Mouse (Mus musculus) retina, adult 2 months (tissue): ENCODE data around the gene Cfd.

Source experiments
- DNase-seq: peaks from one replicate; pipeline ENCODE4 v3.0.0-alpha.2; 2012; ENCODE audit warnings: low read depth, low spot score

The Cfd gene

GRCm38 (mm10) chr10:79890670-79891069 is at the start of gene Cfd:
Cfd (plus strand) TSS chr10:79890853.
- DNase-seq, result no peak

- no peak for DNase-seq
Measured at GRCm38 (mm10) chr10:79842322-79842721, 48.3 kb upstream of the Cfd start.

DNA sequence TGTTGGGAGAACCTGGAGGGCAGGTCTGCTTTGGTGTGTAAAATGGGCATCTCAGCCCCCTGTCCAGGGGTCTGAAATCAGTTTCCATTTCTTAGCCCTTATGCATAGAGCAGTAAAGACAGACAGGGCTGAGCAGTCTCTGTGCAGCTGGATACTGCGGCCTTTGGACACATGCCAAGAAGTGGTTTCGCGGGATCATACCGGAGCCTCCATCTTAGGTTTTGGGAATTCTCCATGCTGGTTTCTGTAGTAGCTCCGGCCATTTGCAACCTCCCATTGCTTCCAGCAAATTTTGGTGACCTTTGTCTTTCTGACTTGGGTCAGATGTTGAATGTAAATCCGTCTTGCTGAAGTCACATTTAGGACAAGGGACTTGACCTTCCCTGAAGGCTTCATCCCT is 47.2 kb upstream of the Cfd start:
- no peak for DNase-seq

GRCm38 (mm10) chr10:79846553-79846952 is 44.1 kb upstream of the Cfd start:
- no peak for DNase-seq

DNA sequence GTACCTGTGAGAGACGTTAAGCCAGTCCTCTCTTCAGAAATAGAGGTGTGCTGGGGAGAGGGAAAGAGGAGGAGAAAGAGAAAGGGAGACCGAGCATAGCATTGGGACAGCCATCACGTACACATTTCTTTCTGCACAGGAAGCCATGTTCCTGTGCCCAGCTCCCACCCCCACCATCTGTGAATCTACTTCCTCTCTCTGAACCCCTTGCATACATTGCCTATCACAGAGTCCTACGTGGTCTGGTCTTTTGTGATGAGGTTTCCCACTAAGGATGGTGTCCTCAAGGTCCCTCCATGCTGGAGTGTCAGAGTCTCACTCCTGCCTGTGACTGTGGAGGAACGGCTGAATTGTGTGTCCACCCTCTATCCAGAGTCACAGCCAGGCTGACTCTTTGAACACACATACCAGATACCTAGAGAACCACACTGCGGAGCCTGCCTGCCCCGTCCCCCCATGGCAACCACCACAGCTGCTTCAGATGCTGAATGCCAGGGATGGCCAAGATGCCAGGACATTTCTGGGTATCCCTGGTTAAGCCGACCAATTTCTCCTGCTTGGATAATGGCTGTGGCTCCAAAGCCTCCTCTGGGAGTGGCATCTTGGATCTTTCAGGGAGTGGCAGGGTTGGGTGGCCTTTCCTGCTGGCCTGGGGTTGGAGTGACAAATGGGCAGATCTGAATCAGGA is 40.6 kb upstream of the Cfd start:
- DNase-seq, result no peak

DNA sequence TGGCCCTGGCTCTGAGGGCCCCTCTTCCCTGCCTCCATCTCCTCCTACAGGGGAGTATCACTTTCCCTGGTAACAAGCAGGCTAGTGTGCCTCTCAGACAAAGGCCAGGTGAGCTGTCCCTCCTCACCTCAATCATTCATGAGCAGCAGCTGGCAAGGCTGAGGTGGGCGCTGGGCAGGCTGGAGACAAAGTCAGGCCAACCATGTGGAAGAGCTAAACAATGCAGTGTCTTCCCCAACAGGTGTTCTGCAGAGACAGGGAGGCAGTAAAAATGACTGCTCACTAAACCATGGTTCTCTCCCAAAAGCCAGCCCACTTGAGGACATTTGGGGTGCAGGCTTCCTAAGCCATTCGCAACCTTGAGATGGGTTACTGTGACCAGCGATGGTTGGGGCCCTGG is 39.0 kb upstream of the Cfd start:
- no peak for DNase-seq

GRCm38 (mm10) chr10:79852107-79852789 is 38.4 kb upstream of the Cfd start:
- DNase-seq, result no peak

DNA sequence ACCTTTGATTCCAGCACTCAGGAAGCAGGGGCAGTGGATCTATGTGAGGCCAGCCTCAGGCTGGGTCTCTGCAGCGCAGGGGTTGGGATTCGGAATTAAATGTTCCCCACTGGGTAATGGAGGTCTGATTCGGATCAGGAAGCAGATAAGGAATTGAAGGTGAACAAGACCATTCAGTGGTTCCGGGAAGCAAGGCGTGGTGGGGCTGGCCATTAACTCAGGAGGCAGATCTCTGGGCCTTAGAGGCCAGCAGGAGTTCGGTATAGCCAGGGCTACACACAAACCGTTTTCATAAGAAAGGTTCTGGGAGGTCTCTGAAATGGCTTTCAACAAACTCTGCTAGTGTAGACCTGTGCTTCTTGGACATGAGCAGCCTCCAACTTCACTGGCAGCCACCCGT is 37.8 kb upstream of the Cfd start:
- DNase-seq, result no peak

- no peak for DNase-seq
Measured at GRCm38 (mm10) chr10:79853392-79853791, 37.3 kb upstream of the Cfd start.

DNA sequence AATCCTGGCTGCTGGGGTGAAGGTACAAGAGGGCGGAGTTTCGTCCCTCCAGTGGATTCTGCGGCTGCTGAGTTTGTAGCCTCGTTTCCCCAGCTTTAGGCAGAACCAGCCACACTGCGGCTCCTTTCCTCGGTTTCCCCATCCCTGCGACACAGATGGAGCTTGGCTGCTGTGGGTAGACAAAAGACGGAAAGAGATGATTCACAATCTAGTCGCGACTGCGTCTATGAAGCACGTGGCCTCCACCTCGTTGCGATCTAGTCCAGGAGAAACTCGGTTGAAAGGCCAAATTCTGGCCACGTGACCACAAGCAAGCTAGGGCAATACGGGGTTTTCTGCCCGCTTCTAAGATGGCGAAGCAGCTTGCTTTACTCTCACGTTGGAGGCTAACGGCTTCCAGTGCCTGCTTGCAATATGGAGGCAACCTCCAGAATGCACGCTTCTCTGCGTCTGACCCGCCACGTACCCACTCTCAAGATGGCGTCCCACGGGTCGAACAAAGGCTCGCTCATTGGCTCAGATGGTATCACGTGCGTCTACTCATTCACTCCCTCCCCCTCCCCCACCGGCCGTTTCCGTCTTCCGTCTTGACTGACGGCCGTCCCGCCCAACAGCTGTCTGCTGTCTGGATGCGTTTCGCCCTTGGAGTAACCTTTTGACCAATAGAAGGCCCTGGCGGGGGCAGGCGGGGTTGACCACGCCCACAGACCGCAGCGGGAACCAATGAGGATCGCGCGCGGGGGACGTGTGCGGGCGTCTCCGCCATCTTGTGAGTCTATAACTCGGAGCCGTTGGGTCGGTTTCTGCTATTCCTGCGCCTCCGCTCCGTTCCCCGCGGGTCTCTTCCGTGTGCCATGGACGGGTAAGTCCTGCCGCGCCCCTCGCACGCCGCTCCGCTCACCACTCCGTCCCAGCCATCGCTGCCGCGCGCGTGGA is 36.5 kb upstream of the Cfd start, which contains the start of gene Ptbp1:
TSS of gene Ptbp1 (plus strand) at position 568 of the 936 bp plus-strand sequence.
- peak; percentile 100 for DNase-seq

- DNase-seq, result peak; percentile 40
Measured at GRCm38 (mm10) chr10:79854801-79855541, 35.7 kb upstream of the Cfd start.

- DNase-seq, result no peak
Measured at GRCm38 (mm10) chr10:79855558-79856184, 35.0 kb upstream of the Cfd start.

DNA sequence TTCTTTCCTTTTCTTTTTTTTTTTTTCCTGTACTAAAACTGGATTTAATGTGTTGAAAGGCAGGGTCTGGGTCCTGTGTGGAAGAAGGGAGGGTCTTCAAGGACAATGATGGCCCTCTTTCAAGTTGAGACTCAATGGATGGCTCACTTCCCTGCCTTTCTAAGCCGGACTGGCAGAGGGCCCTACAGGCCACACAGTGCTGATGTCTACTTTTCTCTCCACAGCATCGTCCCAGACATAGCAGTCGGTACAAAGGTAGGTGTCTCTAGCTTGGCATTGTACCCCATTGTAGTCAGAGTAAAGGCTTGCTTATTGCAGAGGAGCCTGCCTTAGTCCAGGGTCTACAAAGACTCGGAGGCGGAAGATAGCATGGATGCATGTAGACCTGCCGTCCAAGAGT is 34.4 kb upstream of the Cfd start:
- DNase-seq, result no peak

GRCm38 (mm10) chr10:79856704-79857451 is 33.8 kb upstream of the Cfd start:
- DNase-seq, result no peak

- no peak for DNase-seq
Measured at GRCm38 (mm10) chr10:79857452-79857811, 33.2 kb upstream of the Cfd start.

GRCm38 (mm10) chr10:79857894-79858293 is 32.8 kb upstream of the Cfd start:
- DNase-seq, result no peak

GRCm38 (mm10) chr10:79858416-79859074 is 32.1 kb upstream of the Cfd start:
- no peak for DNase-seq

DNA sequence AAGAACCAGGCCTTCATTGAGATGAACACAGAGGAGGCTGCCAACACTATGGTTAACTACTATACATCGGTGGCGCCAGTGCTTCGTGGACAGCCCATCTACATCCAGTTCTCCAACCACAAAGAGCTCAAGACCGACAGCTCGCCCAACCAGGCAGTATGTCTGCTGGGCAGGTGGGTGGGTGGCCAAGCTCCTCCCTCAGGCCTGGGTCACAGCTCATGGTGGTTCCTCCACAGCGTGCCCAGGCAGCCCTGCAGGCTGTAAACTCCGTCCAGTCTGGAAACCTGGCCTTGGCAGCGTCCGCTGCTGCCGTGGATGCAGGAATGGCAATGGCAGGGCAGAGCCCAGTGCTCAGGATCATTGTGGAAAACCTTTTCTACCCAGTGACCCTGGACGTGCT is 31.5 kb upstream of the Cfd start:
- DNase-seq, result no peak

DNA sequence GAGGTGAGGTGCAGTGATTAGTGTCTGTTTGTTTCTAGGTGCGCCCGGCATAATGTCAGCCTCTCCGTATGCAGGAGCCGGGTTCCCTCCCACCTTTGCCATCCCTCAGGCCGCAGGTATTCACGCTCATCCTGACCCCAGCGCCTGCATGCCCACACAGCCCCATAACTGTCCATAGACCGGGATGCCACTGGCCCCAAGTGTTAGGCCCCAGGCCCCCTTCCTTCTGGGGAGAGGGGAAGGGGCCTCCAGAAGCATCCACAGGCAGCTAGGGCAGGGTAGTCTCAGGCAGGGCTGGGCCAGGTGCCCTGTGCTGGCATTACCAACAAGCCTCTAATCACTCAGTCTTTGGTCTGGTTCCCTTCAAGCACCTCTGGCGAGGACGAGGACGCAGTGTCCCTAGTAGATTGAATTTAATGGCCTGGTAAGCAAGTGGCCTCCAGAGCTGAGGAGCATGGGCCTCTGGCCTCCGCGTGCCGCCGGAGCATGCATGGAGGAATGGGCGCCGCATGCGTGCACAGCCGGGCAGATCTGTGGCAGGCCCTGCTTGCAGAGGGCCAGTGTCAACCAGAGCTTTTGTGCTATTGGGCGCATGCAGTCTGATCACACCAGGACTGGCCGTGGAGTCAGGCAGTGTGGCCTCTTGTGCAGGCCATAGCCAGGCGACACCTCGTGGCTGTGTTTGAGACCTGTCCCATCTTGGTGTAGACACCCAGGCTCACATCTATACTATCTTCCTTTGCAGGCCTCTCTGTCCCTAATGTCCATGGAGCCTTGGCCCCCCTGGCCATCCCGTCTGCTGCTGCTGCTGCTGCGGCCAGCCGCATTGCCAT is 30.4 kb upstream of the Cfd start:
- DNase-seq, result no peak
